Mouse (Mus musculus) MEL (cell line): ENCODE measurements around the gene Pdss2.

Experiments
- CTCF ChIP-seq, 3 experiments: IDR thresholded peaks in 2 of 3; conservative IDR thresholded peaks in 1 of 3; 2 replicates each; pipeline ENCODE4 v1.5.1; 2011 to 2012; ENCODE audit warnings: low read length in 3 of 3, low read depth in 2 of 3, mild to moderate bottlenecking in 2 of 3, improper control_type of control experiment in 1 of 3, inconsistent platforms in 1 of 3, mixed read lengths in 1 of 3, moderate library complexity in 1 of 3; ENCODE audit not compliant: control insufficient read depth in 1 of 3, insufficient read depth in 1 of 3, poor library complexity in 1 of 3, severe bottlenecking in 1 of 3
- HCFC1 ChIP-seq: IDR thresholded peaks from 2 replicates; pipeline ENCODE4 v1.6.1; 2012; ENCODE audit warnings: low read depth, mild to moderate bottlenecking, inconsistent platforms, low read length, improper control_type of control experiment, moderate library complexity
- ZC3H11A ChIP-seq: IDR thresholded peaks from 2 replicates; pipeline ENCODE4 v1.6.1; 2012; ENCODE audit warnings: low read depth, mild to moderate bottlenecking, inconsistent platforms, low read length, improper control_type of control experiment
- ZNF384 ChIP-seq: IDR thresholded peaks from 2 replicates; pipeline ENCODE4 v1.6.1; 2012; ENCODE audit warnings: low read depth, mild to moderate bottlenecking, inconsistent platforms, low read length, improper control_type of control experiment

DNA sequence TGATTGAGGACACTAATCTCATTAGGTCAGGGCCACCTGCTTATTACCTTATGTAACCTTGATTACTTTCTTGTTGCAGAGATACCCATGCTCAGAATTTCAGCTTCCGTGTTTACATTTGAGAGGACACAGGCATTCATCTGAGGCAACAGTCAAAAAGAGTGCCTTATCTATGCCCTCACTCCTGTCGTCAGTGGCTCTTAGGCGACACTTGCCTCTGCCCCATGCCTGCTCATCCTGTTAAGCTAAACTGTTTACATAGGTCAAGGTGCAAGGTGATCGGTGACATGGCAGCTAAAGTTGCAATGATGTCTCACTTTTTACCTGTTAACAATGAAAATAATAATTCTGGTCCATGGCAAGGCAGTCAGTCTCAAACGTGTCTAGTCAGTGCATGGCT is 163.3 kb downstream of the Pdss2 start:
- TF ChIP-seq CTCF (IDR thresholded peaks at IDR 0.05 in 2 of 3, conservative IDR thresholded peaks at IDR 0.05 in 1 of 3; ENCODE audit: control insufficient read depth in 1 of 3, insufficient read depth in 1 of 3, low read depth in 2 of 3, low read length in 3 of 3, poor library complexity in 1 of 3, severe bottlenecking in 1 of 3): no peak
- TF ChIP-seq HCFC1: no peak
- TF ChIP-seq ZNF384: no peak
- TF ChIP-seq ZC3H11A: no peak
